Mouse (Mus musculus): ENCODE results near the gene Gm20388. TPM values are rescaled to one million over a fixed set of nuclear protein-coding genes. Genes with fewer than 3 reads are reported as not detected.

Gm20388 gene
- polyA plus RNA-seq, 1 experiment from 2014 or later, result not detected

- Histone ChIP-seq H3K36me3 (ENCODE audit: control insufficient read depth, insufficient read depth) (peaks cover 58% of the 10 kb centered on the region), H3K4me2 (replicated peaks; ENCODE audit: low read depth) (no peak overlapping the region), H3K9me3 (ENCODE audit: control insufficient read depth) (no peaks in the 10 kb centered on the region), H3K4me3 (ENCODE audit: low read depth, low read length) (no peak overlapping the region), H3K9ac (ENCODE audit: low read depth, low read length) (no peak overlapping the region), H3K27ac (ENCODE audit: low read depth, low read length) (no peak overlapping the region), H3K27me3 (replicated peaks; ENCODE audit: control insufficient read depth, insufficient read depth, low read length) (no peaks in the 10 kb centered on the region), H3K4me1 (replicated peaks; ENCODE audit: control insufficient read depth, insufficient read depth, low read length) (no peaks in the 10 kb centered on the region)
- no peak for ATAC-seq
- TF ChIP-seq CTCF (IDR thresholded peaks at IDR 0.05; ENCODE audit: low read depth), result no peak
- WGBS, result 100% methylated on average over 3 of the region's 3 CpGs
Observed at GRCm38 (mm10) chr8:121985673-121986072, 2075.0 kb downstream of the Gm20388 start.

- no peak overlapping the region for H3K27ac ChIP-seq (ENCODE audit: low read depth, low read length)
- no peak overlapping the region for H3K4me2 ChIP-seq (replicated peaks; ENCODE audit: low read depth)
- H3K4me1 ChIP-seq (replicated peaks; ENCODE audit: control insufficient read depth, insufficient read depth, low read length), result no peaks in the 10 kb centered on the region
- H3K9me3 ChIP-seq (ENCODE audit: control insufficient read depth), result no peaks in the 10 kb centered on the region
- H3K27me3 ChIP-seq (replicated peaks; ENCODE audit: control insufficient read depth, insufficient read depth, low read length), result no peaks in the 10 kb centered on the region
- peaks cover 58% of the 10 kb centered on the region for H3K36me3 ChIP-seq (ENCODE audit: control insufficient read depth, insufficient read depth)
- 85% methylated on average over 5 of the region's 5 CpGs for WGBS
- no peak for TF ChIP-seq CTCF (IDR thresholded peaks at IDR 0.05; ENCODE audit: low read depth)
- H3K9ac ChIP-seq (ENCODE audit: low read depth, low read length), result no peak overlapping the region
- no peak for ATAC-seq
- no peak overlapping the region for H3K4me3 ChIP-seq (ENCODE audit: low read depth, low read length)
Observed at GRCm38 (mm10) chr8:121987892-121988291, 2077.3 kb downstream of the Gm20388 start.

GRCm38 (mm10) chr8:121990506-121991255 lies 2080.0 kb downstream of the Gm20388 start:
- no peaks in the 10 kb centered on the region for H3K27me3 ChIP-seq (replicated peaks; ENCODE audit: control insufficient read depth, insufficient read depth, low read length)

GRCm38 (mm10) chr8:121991611-121992010 lies 2081.0 kb downstream of the Gm20388 start:
- Histone ChIP-seq H3K9ac (ENCODE audit: low read depth, low read length) (no peak overlapping the region), H3K9me3 (ENCODE audit: control insufficient read depth) (no peaks in the 10 kb centered on the region), H3K27ac (ENCODE audit: low read depth, low read length) (no peak overlapping the region), H3K4me1 (replicated peaks; ENCODE audit: control insufficient read depth, insufficient read depth, low read length) (no peaks in the 10 kb centered on the region), H3K36me3 (ENCODE audit: control insufficient read depth, insufficient read depth) (peaks cover 58% of the 10 kb centered on the region), H3K27me3 (replicated peaks; ENCODE audit: control insufficient read depth, insufficient read depth, low read length) (no peaks in the 10 kb centered on the region), H3K4me3 (ENCODE audit: low read depth, low read length) (no peak overlapping the region), H3K4me2 (replicated peaks; ENCODE audit: low read depth) (no peak overlapping the region)
- 81% methylated on average over 7 of the region's 7 CpGs for WGBS
- no peak for ATAC-seq
- no peak for TF ChIP-seq CTCF (IDR thresholded peaks at IDR 0.05; ENCODE audit: low read depth)

More at GRCm38 (mm10) chr8:121990506-121991255, 2080.0 kb downstream of the Gm20388 start:
- no peak overlapping the region for H3K27ac ChIP-seq (ENCODE audit: low read depth, low read length)
- WGBS, result 85% methylated on average over 9 of the region's 9 CpGs
- H3K4me2 ChIP-seq (replicated peaks; ENCODE audit: low read depth), result no peak overlapping the region
- H3K4me1 ChIP-seq (replicated peaks; ENCODE audit: control insufficient read depth, insufficient read depth, low read length), result no peaks in the 10 kb centered on the region
- no peak for TF ChIP-seq CTCF (IDR thresholded peaks at IDR 0.05; ENCODE audit: low read depth)
- no peak overlapping the region for H3K4me3 ChIP-seq (ENCODE audit: low read depth, low read length)
- H3K9me3 ChIP-seq (ENCODE audit: control insufficient read depth), result no peaks in the 10 kb centered on the region
- no peak for ATAC-seq
- H3K36me3 ChIP-seq (ENCODE audit: control insufficient read depth, insufficient read depth), result peaks cover 50% of the 10 kb centered on the region
- H3K9ac ChIP-seq (ENCODE audit: low read depth, low read length), result no peak overlapping the region

- no peak overlapping the region for H3K4me3 ChIP-seq (ENCODE audit: low read depth, low read length)
Observed at GRCm38 (mm10) chr8:121992911-121993310, 2082.3 kb downstream of the Gm20388 start.

GRCm38 (mm10) chr8:121995112-121995511 lies 2084.5 kb downstream of the Gm20388 start:
- Histone ChIP-seq H3K36me3 (ENCODE audit: control insufficient read depth, insufficient read depth) (peaks cover 71% of the 10 kb centered on the region), H3K4me1 (replicated peaks; ENCODE audit: control insufficient read depth, insufficient read depth, low read length) (no peaks in the 10 kb centered on the region), H3K27ac (ENCODE audit: low read depth, low read length) (no peak overlapping the region), H3K9ac (ENCODE audit: low read depth, low read length) (no peak overlapping the region), H3K4me3 (ENCODE audit: low read depth, low read length) (no peak overlapping the region), H3K4me2 (replicated peaks; ENCODE audit: low read depth) (no peak overlapping the region), H3K9me3 (ENCODE audit: control insufficient read depth) (no peaks in the 10 kb centered on the region), H3K27me3 (replicated peaks; ENCODE audit: control insufficient read depth, insufficient read depth, low read length) (no peaks in the 10 kb centered on the region)
- no peak for TF ChIP-seq CTCF (IDR thresholded peaks at IDR 0.05; ENCODE audit: low read depth)
- WGBS, result 83% methylated on average over 4 of the region's 4 CpGs
- no peak for ATAC-seq

More at GRCm38 (mm10) chr8:121992911-121993310, 2082.3 kb downstream of the Gm20388 start:
- no peaks in the 10 kb centered on the region for H3K9me3 ChIP-seq (ENCODE audit: control insufficient read depth)
- no peaks in the 10 kb centered on the region for H3K27me3 ChIP-seq (replicated peaks; ENCODE audit: control insufficient read depth, insufficient read depth, low read length)
- H3K4me2 ChIP-seq (replicated peaks; ENCODE audit: low read depth), result no peak overlapping the region
- no peak for TF ChIP-seq CTCF (IDR thresholded peaks at IDR 0.05; ENCODE audit: low read depth)
- no peak overlapping the region for H3K27ac ChIP-seq (ENCODE audit: low read depth, low read length)
- WGBS, result 85% methylated on average over 4 of the region's 4 CpGs
- no peak overlapping the region for H3K9ac ChIP-seq (ENCODE audit: low read depth, low read length)
- no peaks in the 10 kb centered on the region for H3K4me1 ChIP-seq (replicated peaks; ENCODE audit: control insufficient read depth, insufficient read depth, low read length)
- peaks cover 63% of the 10 kb centered on the region for H3K36me3 ChIP-seq (ENCODE audit: control insufficient read depth, insufficient read depth)
- ATAC-seq, result no peak
